Mouse (Mus musculus) cerebellum, adult 2 months (tissue): ENCODE data around the gene Fndc3b.

Experiments
- CTCF ChIP-seq: fragments of 200-500 bp; IDR thresholded peaks from 2 replicates; pipeline ENCODE4 v1.5.1; 2011; ENCODE audit warnings: low read depth, mild to moderate bottlenecking, control low read depth, low read length, moderate library complexity, borderline replicate concordance; ENCODE audit not compliant: insufficient read depth
- POLR2A ChIP-seq: fragments of 200-500 bp; IDR thresholded peaks from 2 replicates; pipeline ENCODE4 v1.6.1; 2011; ENCODE audit warnings: low read length, control low read depth, borderline replicate concordance; ENCODE audit not compliant: insufficient read depth

DNA sequence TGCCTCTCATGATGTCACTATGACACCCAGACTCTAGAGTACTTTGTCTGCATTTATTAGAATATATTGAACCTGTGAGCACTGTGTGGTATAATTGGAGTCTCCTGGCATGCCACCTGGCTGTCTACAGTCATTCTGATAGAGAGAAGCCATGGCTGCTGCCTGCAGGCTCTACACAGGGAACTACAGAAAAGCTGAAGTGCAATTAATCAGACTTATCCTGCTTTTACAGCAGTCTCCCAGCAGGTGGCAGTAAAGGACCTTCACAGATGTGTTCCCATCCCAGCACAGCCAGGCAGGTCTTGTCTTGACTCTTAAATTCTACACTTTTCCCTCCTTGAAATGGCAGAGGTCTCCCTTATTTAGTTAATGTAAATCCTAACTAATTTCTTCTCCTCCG, 250.1 kb downstream of the Fndc3b start:
- TF ChIP-seq CTCF (peak; percentile 89), POLR2A (no peak)
